8 mouse cellular contexts compared by ENCODE assay signal in the genomic region with DNA sequence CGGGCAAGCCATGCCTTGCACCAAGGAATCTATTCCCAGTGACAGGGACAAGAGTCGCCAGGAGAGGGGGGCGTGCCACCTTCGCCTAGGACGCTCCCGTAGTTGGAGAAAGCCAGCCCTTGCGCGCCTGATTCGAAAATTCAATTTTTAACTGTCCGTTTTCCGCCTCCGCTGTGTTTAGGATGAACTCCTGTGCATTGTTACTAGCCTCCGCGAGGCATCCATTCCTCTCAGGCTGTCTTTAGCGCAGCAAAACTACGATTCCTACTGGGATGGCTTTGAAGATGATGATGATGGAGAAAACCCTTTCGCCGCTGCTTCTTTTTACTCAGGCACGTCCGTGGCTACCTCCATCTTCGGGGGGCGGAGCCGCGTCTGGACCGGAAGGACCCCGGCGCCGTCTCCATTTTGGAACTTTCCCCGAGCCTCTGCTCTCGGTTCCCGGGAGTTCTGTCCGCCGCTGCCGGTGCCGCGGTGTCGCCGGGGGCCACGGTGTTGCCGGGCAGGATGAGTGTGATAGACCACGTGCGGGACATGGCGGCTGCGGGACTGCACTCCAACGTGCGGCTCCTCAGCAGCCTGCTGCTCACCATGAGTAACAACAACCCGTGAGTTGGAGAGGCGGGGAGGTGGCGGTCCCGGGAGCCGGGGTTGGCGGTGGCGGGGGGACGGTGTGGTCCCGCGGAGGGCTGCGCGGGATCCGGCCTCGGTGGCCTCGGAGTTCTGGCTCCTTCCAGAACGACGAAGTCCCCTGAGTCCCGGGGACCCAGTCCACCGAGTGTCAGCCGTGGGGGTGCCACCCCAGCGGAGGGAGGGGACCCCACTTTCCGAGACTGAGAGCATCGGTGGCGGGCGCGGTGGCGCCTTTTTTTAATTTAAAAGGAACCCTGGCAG. TPM values are rescaled to one million over a fixed set of nuclear protein-coding genes. Genes with fewer than 3 reads are reported as not detected.
DNase-seq lines count a peak whose midpoint lies in the region; ATAC-seq lines count a peak whose summit lies in the region.

No protein-coding gene starts in this region.

- H3K36me3 ChIP-seq in forebrain, embryonic 11.5 days (ENCODE audit: control insufficient read depth, insufficient read depth, low read length): no peaks in the 10 kb centered on the region
- H3K36me3 ChIP-seq in heart, embryonic 16.5 days (ENCODE audit: control insufficient read depth, insufficient read depth): no peaks in the 10 kb centered on the region
- peaks cover 18% of the 10 kb centered on the region; the same call in 1 of the 2 replicates for H3K36me3 ChIP-seq in liver, embryonic 15.5 days (replicated peaks)
- H3K36me3 ChIP-seq in neural tube, embryonic 12.5 days: 0 out of 2 replicates have a peak, but pooled peaks cover 6% of the 10 kb centered on the region

- peak overlapping the region; percentile 85 for H3K27ac ChIP-seq in forebrain, embryonic 11.5 days (ENCODE audit: low read depth, low read length)
- peak overlapping the region; percentile 89 for H3K27ac ChIP-seq in heart, embryonic 16.5 days (ENCODE audit: low read length)
- H3K27ac ChIP-seq in liver, embryonic 15.5 days (replicated peaks): peak overlapping the region; percentile 78
- H3K27ac ChIP-seq in neural tube, embryonic 12.5 days: peak overlapping the region; percentile 82

- H3K9ac ChIP-seq in forebrain, embryonic 11.5 days (ENCODE audit: low read length): peak overlapping the region; percentile 89
- peak overlapping the region; percentile 96 for H3K9ac ChIP-seq in heart, embryonic 16.5 days (ENCODE audit: low read length)
- H3K9ac ChIP-seq in liver, embryonic 15.5 days: peak overlapping the region; percentile 91
- H3K9ac ChIP-seq in neural tube, embryonic 12.5 days: peak overlapping the region; percentile 92

- under 1% methylated on average over 73 of the region's 73 CpGs for WGBS in forebrain, embryonic 11.5 days
- WGBS in heart, embryonic 16.5 days: under 1% methylated on average over 73 of the region's 73 CpGs
- under 1% methylated on average over 73 of the region's 73 CpGs for WGBS in liver, embryonic 15.5 days (ENCODE audit: insufficient replicate concordance)
- WGBS in neural tube, embryonic 12.5 days: under 1% methylated on average over 73 of the region's 73 CpGs

- H3K4me3 ChIP-seq in forebrain, embryonic 11.5 days (ENCODE audit: low read depth, low read length): peak overlapping the region; percentile 98
- H3K4me3 ChIP-seq in heart, embryonic 16.5 days (ENCODE audit: low read length): peak overlapping the region; percentile 92
- peak overlapping the region; percentile 94 for H3K4me3 ChIP-seq in liver, embryonic 15.5 days (replicated peaks)
- peak overlapping the region; percentile 99 for H3K4me3 ChIP-seq in neural tube, embryonic 12.5 days

- H3K4me2 ChIP-seq in forebrain, embryonic 11.5 days (ENCODE audit: low read depth, low read length, severe bottlenecking): peak overlapping the region; percentile 62
- H3K4me2 ChIP-seq in heart, embryonic 16.5 days (ENCODE audit: low read depth, low read length): peak overlapping the region; percentile 91
- peak overlapping the region; percentile 94 for H3K4me2 ChIP-seq in liver, embryonic 15.5 days
- peak overlapping the region; percentile 97 for H3K4me2 ChIP-seq in neural tube, embryonic 12.5 days (replicated peaks)

- H3K27me3 ChIP-seq in forebrain, embryonic 11.5 days (ENCODE audit: control insufficient read depth, insufficient read depth, low read length): no peaks in the 10 kb centered on the region
- H3K27me3 ChIP-seq in heart, embryonic 16.5 days (ENCODE audit: control insufficient read depth, insufficient read depth, low read length): no peaks in the 10 kb centered on the region
- no peaks in the 10 kb centered on the region for H3K27me3 ChIP-seq in liver, embryonic 15.5 days
- H3K27me3 ChIP-seq in neural tube, embryonic 12.5 days (replicated peaks): no peaks in the 10 kb centered on the region

- peaks cover 3% of the 10 kb centered on the region; the same call in 1 of the 2 replicates for H3K4me1 ChIP-seq in forebrain, embryonic 11.5 days (replicated peaks; ENCODE audit: control insufficient read depth, insufficient read depth, low read length)
- H3K4me1 ChIP-seq in heart, embryonic 16.5 days (ENCODE audit: control insufficient read depth, insufficient read depth, low read length): peaks cover 18% of the 10 kb centered on the region
- peaks cover 28% of the 10 kb centered on the region for H3K4me1 ChIP-seq in liver, embryonic 15.5 days (replicated peaks)
- H3K4me1 ChIP-seq in neural tube, embryonic 12.5 days: peaks cover 10% of the 10 kb centered on the region

- ATAC-seq in forebrain, embryonic 11.5 days (replicated peaks; ENCODE audit: low FRiP score): peak; percentile 84
- peak; percentile 85 for ATAC-seq in heart, embryonic 16.5 days (replicated peaks; ENCODE audit: extremely low read depth, insufficient read depth, low FRiP score)
- ATAC-seq in liver, embryonic 15.5 days (ENCODE audit: insufficient read depth): peak; percentile 83
- peak; percentile 87 for ATAC-seq in neural tube, embryonic 12.5 days (ENCODE audit: low FRiP score, low read depth)

- H3K9me3 ChIP-seq in forebrain, embryonic 11.5 days (ENCODE audit: control insufficient read depth, low read length): no peaks in the 10 kb centered on the region
- no peaks in the 10 kb centered on the region for H3K9me3 ChIP-seq in heart, embryonic 16.5 days (replicated peaks; ENCODE audit: control insufficient read depth, low read length)
- no peaks in the 10 kb centered on the region for H3K9me3 ChIP-seq in liver, embryonic 15.5 days (replicated peaks)
- no peaks in the 10 kb centered on the region for H3K9me3 ChIP-seq in neural tube, embryonic 12.5 days

- peak; percentile 85 to 95 for DNase-seq in CD8-positive naive resting alpha-beta T cell, adult 2 months (ENCODE audit: low read depth in 2 of 2, low spot score in 2 of 2)
- DNase-seq in c-Kit-positive CD71-negative TER-119-negative erythroid progenitor cells, embryonic 14.5 days (ENCODE audit: low read depth): peak; percentile 82
- DNase-seq in forebrain, embryonic 11.5 days (ENCODE audit: low spot score): peak; percentile 93
- peak; percentile 89 to 94 for DNase-seq in kidney, postnatal 36 days
- peak; percentile 84 for DNase-seq in telencephalon, adult 2 months (ENCODE audit: low read depth, low spot score)

RNA-seq across cellular contexts. Expression of gene Anapc7, which starts 0.8 kb away (rescaled TPM):
- polyA plus RNA-seq in forebrain, embryonic 11.5 days (2014; fragmentation: Nextera tagmentation; extraction: Ambion mirVana): 28.3 and 31.9 TPM in 2 replicates
- 39.4 and 40.2 TPM in 2 replicates for polyA plus RNA-seq in heart, embryonic 16.5 days (2015; fragmentation: Nextera tagmentation; extraction: Ambion mirVana)
- polyA plus RNA-seq in liver, embryonic 15.5 days (2015; fragmentation: Nextera tagmentation; extraction: Ambion mirVana): 14.4 and 17.2 TPM in 2 replicates
- polyA plus RNA-seq in neural tube, embryonic 12.5 days (2016; fragmentation: Nextera tagmentation; extraction: Ambion mirVana): 51.2 and 53.5 TPM in 2 replicates

RNA-seq across cellular contexts. Expression of gene Arpc3, which starts 30.6 kb away (rescaled TPM):
- polyA plus RNA-seq in forebrain, embryonic 11.5 days (2014; fragmentation: Nextera tagmentation; extraction: Ambion mirVana): 64.5 and 71.2 TPM in 2 replicates
- 97.0 and 118 TPM in 2 replicates for polyA plus RNA-seq in heart, embryonic 16.5 days (2015; fragmentation: Nextera tagmentation; extraction: Ambion mirVana)
- 80.7 and 105 TPM in 2 replicates for polyA plus RNA-seq in liver, embryonic 15.5 days (2015; fragmentation: Nextera tagmentation; extraction: Ambion mirVana)
- polyA plus RNA-seq in neural tube, embryonic 12.5 days (2016; fragmentation: Nextera tagmentation; extraction: Ambion mirVana): 114 and 128 TPM in 2 replicates

RNA-seq across cellular contexts. Expression of gene Fam216a, which starts 50.2 kb away (rescaled TPM):
- polyA plus RNA-seq in forebrain, embryonic 11.5 days (2014; fragmentation: Nextera tagmentation; extraction: Ambion mirVana): 110 and 127 TPM in 2 replicates
- polyA plus RNA-seq in heart, embryonic 16.5 days (2015; fragmentation: Nextera tagmentation; extraction: Ambion mirVana): 50.7 and 51.7 TPM in 2 replicates
- polyA plus RNA-seq in liver, embryonic 15.5 days (2015; fragmentation: Nextera tagmentation; extraction: Ambion mirVana): 16.9 and 19.1 TPM in 2 replicates
- polyA plus RNA-seq in neural tube, embryonic 12.5 days (2016; fragmentation: Nextera tagmentation; extraction: Ambion mirVana): 117 TPM in 2 replicates

RNA-seq across cellular contexts. Expression of gene Gpn3, which starts 50.6 kb away (rescaled TPM):
- 65.0 and 77.7 TPM in 2 replicates for polyA plus RNA-seq in forebrain, embryonic 11.5 days (2014; fragmentation: Nextera tagmentation; extraction: Ambion mirVana)
- polyA plus RNA-seq in heart, embryonic 16.5 days (2015; fragmentation: Nextera tagmentation; extraction: Ambion mirVana): 51.3 and 68.6 TPM in 2 replicates
- 48.7 and 53.5 TPM in 2 replicates for polyA plus RNA-seq in liver, embryonic 15.5 days (2015; fragmentation: Nextera tagmentation; extraction: Ambion mirVana)
- polyA plus RNA-seq in neural tube, embryonic 12.5 days (2016; fragmentation: Nextera tagmentation; extraction: Ambion mirVana): 56.3 and 57.9 TPM in 2 replicates

Comparison
In these comparisons a context has a peak if more than half of its experiments do, and no peak if none do; other contexts are left out.
1. Peak in every context shown above with its lines: DNase-seq, ATAC-seq, H3K4me3 ChIP-seq and H3K27ac ChIP-seq.